Comparison of ENCODE assay signal across 25 mouse cellular contexts in genomic region chr17:29819608-29820007, GRCm38 (mm10).
DNase-seq lines count a peak whose midpoint lies in the region; ATAC-seq and TF ChIP-seq lines count a peak whose summit lies in the region.
"Had no signal": no experiment of that assay in that cellular context is flagged by ENCODE, and none has a peak within 500 bp of the region (broad histone marks: within the 10 kb centered on the region; RNA-seq: fewer than 3 reads in every experiment).

No protein-coding gene starts in this region.

- no peaks in the 10 kb centered on the region for H3K36me3 ChIP-seq in lung, embryonic 14.5 days (ENCODE audit: insufficient read depth)
- H3K36me3 ChIP-seq in limb, embryonic 10.5 days, result no peaks in the 10 kb centered on the region
- H3K36me3 ChIP-seq: forebrain, embryonic 10.5 days; G1E; heart, embryonic 10.5 days; heart, embryonic 13.5 days; hindbrain, embryonic 13.5 days had no signal

- H3K4me2 ChIP-seq in lung, embryonic 14.5 days, result no peak overlapping the region
- H3K4me2 ChIP-seq: forebrain, embryonic 13.5 days; heart, embryonic 13.5 days; hindbrain, embryonic 13.5 days had no signal

- ATAC-seq in lung, embryonic 14.5 days (ENCODE audit: insufficient read depth), result no peak
- ATAC-seq: forebrain, embryonic 13.5 days; forebrain, embryonic 16.5 days; hindbrain, postnatal 0 days; inflammation-experienced regulatory T-cells, adult 6 months; intestine, embryonic 16.5 days; Patski had no signal

- H3K27me3 ChIP-seq in lung, embryonic 14.5 days (ENCODE audit: insufficient read depth, low read length), result no peaks in the 10 kb centered on the region
- 0 out of 2 replicates have a peak, but pooled peaks cover 5% of the 10 kb centered on the region for H3K27me3 ChIP-seq in limb, embryonic 10.5 days (ENCODE audit: low read depth, poor library complexity, severe bottlenecking)

- WGBS in lung, embryonic 14.5 days, result 69% methylated on average over 3 of the region's 3 CpGs
- 81% methylated on average over 3 of the region's 3 CpGs for WGBS in lung, adult 2 months
- WGBS in limb, embryonic 10.5 days, result 91% methylated on average over 3 of the region's 3 CpGs

- DNase-seq in adrenal gland, adult 2 months, result peak; percentile 30
- DNase-seq in adrenal gland, adult 18-20 months (ENCODE audit: low spot score in 2 of 2), result no peak
- peak; percentile 27 for DNase-seq in lung, embryonic 14.5 days
- no peak for DNase-seq in lung, adult 2 months
- DNase-seq in limb, embryonic 10.5 days (ENCODE audit: low spot score), result no peak
- no peak for DNase-seq in spleen, postnatal 10 days (ENCODE audit: low spot score in 2 of 2)
- DNase-seq in heart, postnatal 25 days (ENCODE audit: low spot score), result no peak
- DNase-seq: B cell, adult 2 months; cerebellum, adult 18-20 months; cerebellum, adult 9-10 months; cerebellum, postnatal 14 days; gastrocnemius, postnatal 10 days; gastrocnemius, postnatal 36 days; heart, adult 2 months had no signal

- no peak overlapping the region for H3K9ac ChIP-seq in lung, embryonic 14.5 days
- H3K9ac ChIP-seq: forebrain, embryonic 13.5 days; heart, embryonic 13.5 days; hindbrain, embryonic 13.5 days had no signal

- H3K27ac ChIP-seq in lung, embryonic 14.5 days (ENCODE audit: low read depth), result no peak overlapping the region
- 0 out of 2 replicates have a peak overlapping the region, but pooled peaks have one; percentile 4 for H3K27ac ChIP-seq in limb, embryonic 10.5 days
- H3K27ac ChIP-seq: forebrain, embryonic 13.5 days; heart, adult 2 months; heart, embryonic 10.5 days; heart, embryonic 13.5 days; hindbrain, embryonic 13.5 days; hindbrain, postnatal 0 days had no signal

- peaks cover 14% of the 10 kb centered on the region; the same call in 1 of the 2 replicates for H3K4me1 ChIP-seq in lung, embryonic 14.5 days (ENCODE audit: insufficient read depth)
- no peaks in the 10 kb centered on the region for H3K4me1 ChIP-seq in lung, adult 2 months (ENCODE audit: control insufficient read depth, insufficient read depth, low read length)
- H3K4me1 ChIP-seq in limb, embryonic 10.5 days, result peaks cover 31% of the 10 kb centered on the region

- no peak overlapping the region for H3K4me3 ChIP-seq in lung, embryonic 14.5 days (ENCODE audit: low read depth, low read length)
- H3K4me3 ChIP-seq in lung, adult 2 months (replicated peaks; ENCODE audit: extremely low read depth, low read depth, low read length), result no peak overlapping the region
- H3K4me3 ChIP-seq in limb, embryonic 10.5 days, result no peak overlapping the region
- H3K4me3 ChIP-seq: forebrain, embryonic 10.5 days; forebrain, embryonic 13.5 days; heart, adult 2 months; heart, embryonic 10.5 days; heart, embryonic 13.5 days; hindbrain, embryonic 13.5 days had no signal

- H3K9me3 ChIP-seq in lung, embryonic 14.5 days (ENCODE audit: low read depth, low read length), result no peaks in the 10 kb centered on the region
- no peaks in the 10 kb centered on the region for H3K9me3 ChIP-seq in limb, embryonic 10.5 days (replicated peaks)
- H3K9me3 ChIP-seq: forebrain, embryonic 10.5 days; forebrain, embryonic 13.5 days; G1E; heart, embryonic 10.5 days; heart, embryonic 13.5 days; hindbrain, embryonic 13.5 days had no signal

- intact Hi-C loops in heart, postnatal 25 days (cut with DNase I), result no loop called here

- TF ChIP-seq POLR2A in lung, adult 2 months (IDR thresholded peaks at IDR 0.05; ENCODE audit: borderline replicate concordance, extremely low read depth, low read depth, low read length), result no peak

- TF ChIP-seq CTCF in lung, embryonic 14.5 days (IDR thresholded peaks at IDR 0.05; ENCODE audit: low read depth), result no peak
- no peak for TF ChIP-seq CTCF in lung, adult 2 months (IDR thresholded peaks at IDR 0.05; ENCODE audit: insufficient read depth, low read length)

Comparison
In these comparisons a context has a peak if more than half of its experiments do, and no peak if none do; other contexts are left out.
1. DNase-seq: peak in adrenal gland, adult 2 months (single experiment) and lung, embryonic 14.5 days (single experiment); none in adrenal gland, adult 18-20 months (0 of 2), lung, adult 2 months (single experiment), limb, embryonic 10.5 days (single experiment), spleen, postnatal 10 days (0 of 2) and heart, postnatal 25 days (single experiment).